Mouse (Mus musculus): ENCODE measurements at regions not wholly inside any gene's neighbourhood (a gene's known extent, or its start where the extent isn't known, plus 50 kb on each side); places are given as distances from the start of the nearest gene placed in this dataset.

DNA sequence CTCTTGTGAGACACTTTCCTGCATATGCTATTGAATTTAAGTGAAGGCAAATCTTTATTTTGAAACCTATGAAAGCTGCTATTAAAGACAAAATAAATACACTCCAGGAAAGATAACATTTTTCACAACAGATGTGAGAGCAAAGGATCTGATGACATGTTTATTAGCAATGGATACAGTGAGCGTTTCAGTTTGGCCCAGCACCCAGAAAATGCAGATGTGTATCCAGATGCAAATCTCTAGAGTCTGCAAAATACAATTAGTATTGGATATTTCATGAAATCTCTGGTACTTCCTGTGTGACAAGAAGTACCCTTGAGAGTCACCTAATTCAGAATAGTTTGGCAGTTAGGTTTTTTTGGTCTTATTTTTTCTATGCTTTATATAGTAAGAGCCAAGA, 108.5 kb upstream of the Gorab start:
- no peak for ATAC-seq (ENCODE audit: insufficient read depth, low FRiP score)
- Histone ChIP-seq H3K36me3 (ENCODE audit: control insufficient read depth, insufficient read depth, low read length) (no peaks in the 10 kb centered on the region), H3K9me3 (replicated peaks; ENCODE audit: control insufficient read depth, low read length) (no peaks in the 10 kb centered on the region), H3K4me2 (ENCODE audit: low read depth, low read length) (no peak overlapping the region), H3K27me3 (ENCODE audit: control insufficient read depth, insufficient read depth, low read length) (no peaks in the 10 kb centered on the region), H3K4me3 (replicated peaks; ENCODE audit: low read length) (no peak overlapping the region), H3K4me1 (ENCODE audit: control insufficient read depth, insufficient read depth, low read length) (no peaks in the 10 kb centered on the region), H3K27ac (ENCODE audit: low read length) (no peak overlapping the region), H3K9ac (ENCODE audit: low read length) (no peak overlapping the region)
- WGBS = 26% methylated on average over 1 of the region's 1 CpGs

DNA sequence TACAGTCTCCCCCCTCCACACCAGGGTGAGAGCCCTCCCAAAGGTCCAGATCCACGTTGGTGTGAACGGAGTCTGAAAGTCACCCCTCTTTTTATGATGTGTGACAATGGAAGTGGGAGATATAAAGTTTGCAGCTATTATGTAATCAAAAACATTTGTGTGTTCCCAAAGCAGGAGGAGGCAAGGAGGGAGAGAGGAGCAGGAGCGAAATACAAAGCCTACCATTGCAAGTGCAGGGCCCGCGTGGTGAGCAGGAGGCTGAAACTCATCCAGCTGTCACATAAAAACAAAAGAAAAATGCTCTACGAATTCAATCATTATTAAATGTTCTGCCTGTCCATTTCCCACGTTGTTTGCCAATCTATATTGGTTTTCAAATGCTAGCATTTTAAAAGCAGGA, 101.6 kb upstream of the Gorab start:
- Histone ChIP-seq H3K9ac (ENCODE audit: low read length) (no peak overlapping the region), H3K36me3 (ENCODE audit: control insufficient read depth, insufficient read depth, low read length) (no peaks in the 10 kb centered on the region), H3K4me2 (ENCODE audit: low read depth, low read length) (no peak overlapping the region), H3K27me3 (ENCODE audit: control insufficient read depth, insufficient read depth, low read length) (no peaks in the 10 kb centered on the region), H3K27ac (ENCODE audit: low read length) (no peak overlapping the region), H3K4me3 (replicated peaks; ENCODE audit: low read length) (no peak overlapping the region), H3K4me1 (ENCODE audit: control insufficient read depth, insufficient read depth, low read length) (no peaks in the 10 kb centered on the region), H3K9me3 (replicated peaks; ENCODE audit: control insufficient read depth, low read length) (no peaks in the 10 kb centered on the region)
- no peak for ATAC-seq (ENCODE audit: insufficient read depth, low FRiP score)
- WGBS = 53% methylated on average over 7 of the region's 7 CpGs

DNA sequence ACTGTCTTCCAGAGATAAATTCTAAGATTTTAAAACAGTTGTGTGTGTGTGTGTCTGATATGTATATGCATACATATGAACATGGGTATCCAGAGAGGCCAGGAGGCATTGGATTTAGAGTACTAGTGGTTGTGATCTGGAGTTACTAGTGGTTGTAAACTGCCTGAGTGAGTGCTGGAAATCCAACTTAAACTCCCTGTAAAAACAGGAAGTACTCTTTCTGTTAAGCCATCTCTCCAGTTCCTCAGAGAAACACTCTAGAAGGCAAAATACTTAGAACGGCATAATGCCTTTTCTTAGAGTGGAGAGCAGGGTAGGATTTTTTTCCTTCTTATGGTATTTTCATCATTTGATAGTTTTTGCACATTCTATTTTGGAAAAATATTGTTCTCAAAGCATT, 99.1 kb upstream of the Gorab start:
- Histone ChIP-seq H3K9ac (ENCODE audit: low read length) (no peak overlapping the region), H3K36me3 (ENCODE audit: control insufficient read depth, insufficient read depth, low read length) (no peaks in the 10 kb centered on the region), H3K27me3 (ENCODE audit: control insufficient read depth, insufficient read depth, low read length) (no peaks in the 10 kb centered on the region), H3K9me3 (replicated peaks; ENCODE audit: control insufficient read depth, low read length) (no peaks in the 10 kb centered on the region), H3K4me3 (replicated peaks; ENCODE audit: low read length) (no peak overlapping the region), H3K4me1 (ENCODE audit: control insufficient read depth, insufficient read depth, low read length) (no peaks in the 10 kb centered on the region), H3K27ac (ENCODE audit: low read length) (no peak overlapping the region; the same call in 1 of the 2 replicates), H3K4me2 (ENCODE audit: low read depth, low read length) (no peak overlapping the region)
- 69% methylated on average over 1 of the region's 1 CpGs for WGBS
- ATAC-seq (ENCODE audit: insufficient read depth, low FRiP score) = no peak

DNA sequence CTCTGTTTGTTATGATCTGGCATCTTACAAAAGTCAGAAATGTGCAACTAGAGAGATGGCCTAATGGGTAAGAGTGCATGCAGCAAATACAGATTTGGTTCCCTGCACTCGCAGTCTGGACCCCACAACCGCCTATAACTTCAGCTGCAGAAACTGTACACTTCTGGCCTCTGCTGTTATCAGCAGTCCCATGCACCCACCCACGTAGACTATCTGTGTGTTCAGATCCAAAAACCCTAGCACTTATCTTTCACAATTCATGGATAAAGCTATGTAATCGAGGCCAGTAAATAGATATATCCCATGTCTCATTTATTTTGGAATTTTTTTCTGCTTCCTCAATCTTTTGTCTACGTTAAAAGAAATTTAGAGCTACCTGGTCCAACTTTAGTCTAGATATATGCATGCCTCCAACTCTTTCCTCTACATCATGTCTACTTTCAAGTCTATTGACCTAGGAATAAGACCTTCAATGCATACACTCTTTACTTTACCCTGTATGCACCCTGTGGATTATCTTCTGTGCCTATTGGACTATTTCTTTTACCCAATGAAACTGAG, 95.0 kb upstream of the Gorab start:
- no peaks in the 10 kb centered on the region for H3K36me3 ChIP-seq (ENCODE audit: control insufficient read depth, insufficient read depth, low read length)
- no peaks in the 10 kb centered on the region for H3K4me1 ChIP-seq (ENCODE audit: control insufficient read depth, insufficient read depth, low read length)
- H3K9me3 ChIP-seq (replicated peaks; ENCODE audit: control insufficient read depth, low read length) = no peaks in the 10 kb centered on the region
- H3K9ac ChIP-seq (ENCODE audit: low read length) = no peak overlapping the region
- no peak overlapping the region for H3K4me2 ChIP-seq (ENCODE audit: low read depth, low read length)
- H3K4me3 ChIP-seq (replicated peaks; ENCODE audit: low read length) = no peak overlapping the region
- WGBS = 81% methylated on average over 5 of the region's 5 CpGs
- no peak overlapping the region for H3K27ac ChIP-seq (ENCODE audit: low read length)
- no peaks in the 10 kb centered on the region for H3K27me3 ChIP-seq (ENCODE audit: control insufficient read depth, insufficient read depth, low read length)
- ATAC-seq (ENCODE audit: insufficient read depth, low FRiP score) = no peak

DNA sequence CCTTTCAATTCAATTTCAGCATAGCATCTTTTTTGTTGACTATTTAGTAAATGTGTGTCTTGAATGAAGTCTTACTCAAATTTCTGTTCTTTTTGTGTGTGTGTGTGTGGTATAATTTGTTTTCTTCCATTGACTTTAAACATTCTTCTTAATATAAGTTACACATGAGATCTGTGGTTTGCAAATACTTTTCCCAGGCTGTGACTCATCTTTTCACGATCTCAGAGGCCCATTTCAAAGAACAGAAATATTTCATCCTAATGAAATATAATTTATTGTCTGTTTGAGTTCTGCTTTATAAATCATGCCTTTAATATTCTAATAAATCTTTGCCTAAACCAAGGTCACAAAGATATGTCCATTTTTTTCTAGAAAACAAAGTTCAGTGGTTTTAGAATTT, 92.9 kb upstream of the Gorab start:
- no peaks in the 10 kb centered on the region for H3K4me1 ChIP-seq (ENCODE audit: control insufficient read depth, insufficient read depth, low read length)
- ATAC-seq (ENCODE audit: insufficient read depth, low FRiP score) = no peak
- WGBS = 49% methylated on average over 1 of the region's 1 CpGs
- no peaks in the 10 kb centered on the region; the same call in 1 of the 2 replicates for H3K27me3 ChIP-seq (ENCODE audit: control insufficient read depth, insufficient read depth, low read length)
- no peak overlapping the region for H3K27ac ChIP-seq (ENCODE audit: low read length)
- H3K36me3 ChIP-seq (ENCODE audit: control insufficient read depth, insufficient read depth, low read length) = no peaks in the 10 kb centered on the region
- H3K9ac ChIP-seq (ENCODE audit: low read length) = no peak overlapping the region
- no peaks in the 10 kb centered on the region for H3K9me3 ChIP-seq (replicated peaks; ENCODE audit: control insufficient read depth, low read length)
- H3K4me2 ChIP-seq (ENCODE audit: low read depth, low read length) = no peak overlapping the region
- no peak overlapping the region for H3K4me3 ChIP-seq (replicated peaks; ENCODE audit: low read length)

DNA sequence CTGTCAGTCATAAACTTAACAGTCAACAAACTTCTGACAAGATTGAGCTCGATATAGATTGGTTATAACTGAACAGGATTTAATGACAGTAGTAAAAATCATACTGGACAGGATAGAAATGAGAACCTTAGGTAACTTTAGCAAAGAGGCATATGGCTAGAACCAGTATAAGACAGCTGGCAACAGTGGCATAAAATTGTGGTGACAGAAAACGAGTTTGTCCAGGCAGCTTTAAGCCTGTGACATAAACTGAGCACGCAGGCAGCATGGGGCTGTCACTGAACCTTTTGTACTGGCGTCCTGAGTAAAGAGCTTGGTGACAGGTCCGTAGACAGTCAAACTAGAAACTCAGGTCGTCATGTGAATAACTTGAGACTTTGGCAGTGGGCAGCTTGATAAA, 85.1 kb upstream of the Gorab start:
- Histone ChIP-seq H3K4me3 (replicated peaks; ENCODE audit: low read length) (no peak overlapping the region), H3K36me3 (ENCODE audit: control insufficient read depth, insufficient read depth, low read length) (no peaks in the 10 kb centered on the region), H3K9me3 (replicated peaks; ENCODE audit: control insufficient read depth, low read length) (no peaks in the 10 kb centered on the region), H3K9ac (ENCODE audit: low read length) (no peak overlapping the region), H3K27ac (ENCODE audit: low read length) (no peak overlapping the region), H3K27me3 (ENCODE audit: control insufficient read depth, insufficient read depth, low read length) (no peaks in the 10 kb centered on the region; the same call in 1 of the 2 replicates), H3K4me1 (ENCODE audit: control insufficient read depth, insufficient read depth, low read length) (no peaks in the 10 kb centered on the region), H3K4me2 (ENCODE audit: low read depth, low read length) (no peak overlapping the region)
- ATAC-seq (ENCODE audit: insufficient read depth, low FRiP score) = no peak
- WGBS = 57% methylated on average over 6 of the region's 6 CpGs

DNA sequence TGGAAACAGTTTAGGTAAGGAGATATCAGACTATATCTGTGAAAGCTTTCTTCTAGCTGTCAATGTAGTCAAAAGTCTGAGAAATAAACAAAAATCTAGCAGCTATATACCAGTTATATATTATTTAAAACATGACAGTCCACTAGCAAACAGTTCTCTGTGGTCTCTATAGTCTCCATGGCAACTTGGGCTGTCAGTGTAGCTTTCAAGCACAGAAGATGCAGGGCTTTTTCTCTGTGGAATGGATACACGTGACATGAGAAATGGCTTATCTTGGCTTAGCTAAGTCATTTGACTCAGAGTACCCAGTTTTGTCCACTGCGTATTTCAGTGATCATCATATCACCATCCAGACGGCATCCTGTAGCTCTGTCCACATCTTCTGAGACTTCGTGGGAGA, 84.6 kb upstream of the Gorab start:
- no peak overlapping the region for H3K4me2 ChIP-seq (ENCODE audit: low read depth, low read length)
- no peaks in the 10 kb centered on the region for H3K36me3 ChIP-seq (ENCODE audit: control insufficient read depth, insufficient read depth, low read length)
- no peak overlapping the region for H3K9ac ChIP-seq (ENCODE audit: low read length)
- 64% methylated on average over 4 of the region's 4 CpGs for WGBS
- H3K4me1 ChIP-seq (ENCODE audit: control insufficient read depth, insufficient read depth, low read length) = no peaks in the 10 kb centered on the region
- H3K4me3 ChIP-seq (replicated peaks; ENCODE audit: low read length) = no peak overlapping the region
- ATAC-seq (ENCODE audit: insufficient read depth, low FRiP score) = no peak
- no peaks in the 10 kb centered on the region; the same call in 1 of the 2 replicates for H3K27me3 ChIP-seq (ENCODE audit: control insufficient read depth, insufficient read depth, low read length)
- no peak overlapping the region for H3K27ac ChIP-seq (ENCODE audit: low read length)
- H3K9me3 ChIP-seq (replicated peaks; ENCODE audit: control insufficient read depth, low read length) = no peaks in the 10 kb centered on the region

DNA sequence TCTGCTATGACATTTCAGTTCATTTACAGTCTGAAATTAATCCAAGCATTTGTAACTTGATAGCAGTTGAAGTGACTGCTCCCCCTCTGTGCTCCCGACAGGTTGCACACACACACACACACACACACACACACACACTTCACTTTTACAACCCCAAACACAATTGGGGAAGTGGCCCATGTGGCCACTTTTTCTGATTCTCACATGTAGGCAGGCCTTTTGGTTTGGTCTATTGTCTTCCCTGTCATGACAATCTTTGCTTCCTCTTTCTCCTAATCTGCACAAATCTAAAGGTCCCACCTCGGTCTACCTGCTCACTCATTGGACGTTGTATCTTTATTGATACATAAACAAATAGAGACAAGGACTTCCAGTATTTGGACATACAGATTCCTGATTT, 79.6 kb upstream of the Gorab start:
- no peaks in the 10 kb centered on the region for H3K27me3 ChIP-seq (ENCODE audit: control insufficient read depth, insufficient read depth, low read length)
- H3K4me1 ChIP-seq (ENCODE audit: control insufficient read depth, insufficient read depth, low read length) = no peaks in the 10 kb centered on the region
- no peak overlapping the region for H3K4me2 ChIP-seq (ENCODE audit: low read depth, low read length)
- 69% methylated on average over 3 of the region's 3 CpGs for WGBS
- ATAC-seq (ENCODE audit: insufficient read depth, low FRiP score) = no peak
- no peaks in the 10 kb centered on the region for H3K9me3 ChIP-seq (replicated peaks; ENCODE audit: control insufficient read depth, low read length)
- H3K4me3 ChIP-seq (replicated peaks; ENCODE audit: low read length) = no peak overlapping the region
- no peak overlapping the region for H3K9ac ChIP-seq (ENCODE audit: low read length)
- no peak overlapping the region for H3K27ac ChIP-seq (ENCODE audit: low read length)
- H3K36me3 ChIP-seq (ENCODE audit: control insufficient read depth, insufficient read depth, low read length) = no peaks in the 10 kb centered on the region

DNA sequence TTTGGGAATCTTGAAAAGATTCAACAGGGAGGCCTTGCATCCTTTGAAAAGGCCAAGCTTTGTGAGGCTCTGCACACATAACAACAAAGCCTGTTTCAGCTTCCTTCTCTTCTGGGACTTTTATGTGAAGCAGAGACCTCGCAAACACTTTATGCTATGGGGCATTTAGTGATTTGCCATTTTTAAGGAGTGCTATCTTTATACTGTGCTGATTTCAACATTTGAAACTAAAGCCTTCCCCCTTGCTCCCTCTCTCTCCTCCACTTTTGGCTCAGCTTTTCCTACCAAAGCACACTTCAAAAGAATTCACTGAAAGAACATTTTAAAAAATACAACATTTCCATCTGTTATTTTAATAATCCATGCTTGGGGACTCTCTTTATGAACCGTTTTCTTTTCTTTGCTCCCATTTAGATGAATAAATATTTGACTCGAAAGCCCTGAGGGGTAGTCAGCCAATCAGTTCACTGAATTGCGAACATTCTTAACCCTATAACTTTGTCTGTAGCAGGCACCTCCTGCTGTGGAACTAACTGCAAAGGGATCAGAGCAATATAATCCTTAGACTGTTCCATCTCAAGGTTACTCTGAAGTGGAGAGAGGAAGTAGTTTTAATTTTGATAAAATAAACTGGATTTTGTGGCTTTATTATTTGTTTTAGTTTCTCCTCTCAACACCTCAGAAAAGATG, 74.2 kb upstream of the Gorab start:
- 53% methylated on average over 4 of the region's 4 CpGs for WGBS
- no peak for ATAC-seq (ENCODE audit: insufficient read depth, low FRiP score)
- no peaks in the 10 kb centered on the region for H3K27me3 ChIP-seq (ENCODE audit: control insufficient read depth, insufficient read depth, low read length)
- no peak overlapping the region for H3K4me3 ChIP-seq (replicated peaks; ENCODE audit: low read length)
- H3K9ac ChIP-seq (ENCODE audit: low read length) = no peak overlapping the region
- H3K36me3 ChIP-seq (ENCODE audit: control insufficient read depth, insufficient read depth, low read length) = no peaks in the 10 kb centered on the region
- no peaks in the 10 kb centered on the region; the same call in 1 of the 2 replicates for H3K9me3 ChIP-seq (replicated peaks; ENCODE audit: control insufficient read depth, low read length)
- H3K4me2 ChIP-seq (ENCODE audit: low read depth, low read length) = no peak overlapping the region
- H3K27ac ChIP-seq (ENCODE audit: low read length) = no peak overlapping the region
- no peaks in the 10 kb centered on the region for H3K4me1 ChIP-seq (ENCODE audit: control insufficient read depth, insufficient read depth, low read length)
